Mouse (Mus musculus) intestine, embryonic 15.5 days (tissue): ENCODE results near the gene Tnnt2. TPM values are rescaled to one million over a fixed set of nuclear protein-coding genes. Genes with fewer than 3 reads are reported as not detected.

Source experiments
- ATAC-seq: fragments of 200-750 bp; cut with Nextera tagmentation; 2 replicates; pipeline ENCODE4 v1.8.0; 2017; ENCODE audit warnings: moderate TSS enrichment, moderate library complexity
- H3K27ac ChIP-seq: fragments of 300-500 bp; sonication (generic); 2 replicates; pipeline ENCODE4 v1.5.1; 2015; ENCODE audit warnings: mild to moderate bottlenecking, inconsistent platforms
- H3K27me3 ChIP-seq: fragments of 300-500 bp; sonication (generic); replicated peaks from 2 replicates; pipeline ENCODE4 v1.6.1; 2015; ENCODE audit warnings: inconsistent platforms
- H3K36me3 ChIP-seq: fragments of 300-500 bp; sonication (generic); 2 replicates; pipeline ENCODE4 v1.6.1; 2015; ENCODE audit warnings: inconsistent platforms
- H3K4me1 ChIP-seq: fragments of 300-500 bp; sonication (generic); replicated peaks from 2 replicates; pipeline ENCODE4 v1.6.1; 2015; ENCODE audit warnings: inconsistent platforms
- H3K4me2 ChIP-seq: fragments of 300-500 bp; sonication (generic); replicated peaks from 2 replicates; pipeline ENCODE4 v1.6.1; 2015; ENCODE audit warnings: mild to moderate bottlenecking, inconsistent platforms
- H3K4me3 ChIP-seq: fragments of 300-500 bp; sonication (generic); replicated peaks from 2 replicates; pipeline ENCODE4 v1.5.1; 2015; ENCODE audit warnings: inconsistent platforms
- H3K9ac ChIP-seq: fragments of 300-500 bp; sonication (generic); 2 replicates; pipeline ENCODE4 v1.6.1; 2015; ENCODE audit warnings: inconsistent platforms
- H3K9me3 ChIP-seq: fragments of 300-500 bp; sonication (generic); 2 replicates; pipeline ENCODE4 v1.6.1; 2016; ENCODE audit warnings: inconsistent platforms
- WGBS: fragments of 180-500 bp; shearing (Covaris S2); methylation state at CpG from one replicate; pipeline ENCODE4 v1.1.7; 2015; 5-methylcytosine and 5-hydroxymethylcytosine counted together
- polyA plus RNA-seq: library from polyadenylated mRNA; unstranded; fragments of >200 nt; fragmentation: Nextera tagmentation; extraction: Ambion mirVana; gene quantifications from 2 replicates; pipeline ENCODE4 v1.2.1, GENCODE M21; 2015

The Tnnt2 gene
- polyA plus RNA-seq, 1 experiment from 2014 or later = 16.4 TPM

- Histone ChIP-seq H3K27ac (no peak overlapping the region), H3K4me2 (no peak overlapping the region), H3K4me1 (0 out of 2 replicates have a peak, but pooled peaks cover 2% of the 10 kb centered on the region), H3K9ac (no peak overlapping the region), H3K36me3 (no peaks in the 10 kb centered on the region), H3K27me3 (no peaks in the 10 kb centered on the region), H3K4me3 (no peak overlapping the region), H3K9me3 (no peaks in the 10 kb centered on the region)
- 26% methylated on average over 6 of the region's 6 CpGs for whole genome bisulfite sequencing
- ATAC-seq = peak; percentile 68
Measured at GRCm38 (mm10) chr1:135847139-135847562, 11.0 kb downstream of the Tnnt2 start.

GRCm38 (mm10) chr1:135847611-135848351 is 11.6 kb downstream of the Tnnt2 start:
- 79% methylated on average over 17 of the region's 17 CpGs for WGBS
- no peaks in the 10 kb centered on the region for H3K27me3 ChIP-seq
- peaks cover 7% of the 10 kb centered on the region; the same call in 1 of the 2 replicates for H3K4me1 ChIP-seq
- H3K36me3 ChIP-seq = no peaks in the 10 kb centered on the region
- no peak overlapping the region for H3K9ac ChIP-seq
- no peak overlapping the region for H3K4me2 ChIP-seq
- H3K4me3 ChIP-seq = no peak overlapping the region
- ATAC-seq = no peak
- H3K9me3 ChIP-seq = no peaks in the 10 kb centered on the region
- no peak overlapping the region for H3K27ac ChIP-seq

DNA sequence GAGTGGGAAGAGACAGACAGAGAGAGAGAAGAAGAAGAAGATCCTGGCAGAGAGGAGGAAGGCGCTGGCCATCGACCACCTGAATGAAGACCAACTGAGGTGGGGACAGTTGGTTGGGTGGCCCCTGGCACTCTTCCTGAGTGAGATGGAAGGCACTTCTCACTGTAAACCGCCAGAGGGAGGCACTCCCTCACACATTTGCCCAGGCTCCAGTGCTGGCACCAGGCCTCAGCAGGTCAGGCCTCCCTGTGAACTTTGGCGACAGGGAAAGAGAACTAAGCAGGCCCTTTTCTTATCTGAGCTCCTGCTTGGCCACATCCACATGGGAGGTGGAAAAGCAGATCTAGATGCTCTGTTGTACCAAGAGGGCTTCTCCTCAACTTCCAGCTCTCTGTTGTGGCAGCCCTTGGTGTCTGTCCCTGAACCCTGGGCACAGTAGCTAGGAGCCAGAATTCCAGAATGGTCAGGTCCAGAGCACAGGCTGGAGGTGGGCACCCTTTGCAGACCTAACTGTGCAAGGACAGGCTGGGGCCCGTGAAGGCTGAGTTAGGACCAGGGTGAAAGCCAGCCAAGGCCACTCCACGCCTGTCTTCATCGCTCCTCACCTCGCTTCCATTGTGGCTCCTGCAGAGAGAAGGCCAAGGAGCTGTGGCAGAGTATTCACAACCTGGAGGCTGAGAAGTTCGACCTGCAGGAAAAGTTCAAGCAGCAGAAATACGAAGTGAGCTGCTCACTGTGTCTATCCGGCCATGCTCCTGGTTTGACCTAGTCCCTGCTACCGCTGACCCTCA is 14.8 kb downstream of the Tnnt2 start:
- 68% methylated on average over 12 of the region's 12 CpGs for WGBS
- Histone ChIP-seq H3K9me3 (no peaks in the 10 kb centered on the region), H3K36me3 (no peaks in the 10 kb centered on the region), H3K4me2 (no peak overlapping the region), H3K4me1 (peaks cover 10% of the 10 kb centered on the region; the same call in 1 of the 2 replicates), H3K9ac (no peak overlapping the region), H3K27ac (0 out of 2 replicates have a peak overlapping the region, but pooled peaks have one; percentile 22), H3K27me3 (no peaks in the 10 kb centered on the region), H3K4me3 (no peak overlapping the region)
- ATAC-seq = no peak

GRCm38 (mm10) chr1:135852044-135852756 is 16.0 kb downstream of the Tnnt2 start:
- Histone ChIP-seq H3K27ac (no peak overlapping the region), H3K4me3 (no peak overlapping the region), H3K4me1 (peaks cover 10% of the 10 kb centered on the region; the same call in 1 of the 2 replicates), H3K9ac (no peak overlapping the region), H3K36me3 (no peaks in the 10 kb centered on the region), H3K9me3 (no peaks in the 10 kb centered on the region), H3K27me3 (no peaks in the 10 kb centered on the region), H3K4me2 (no peak overlapping the region)
- ATAC-seq = peak; percentile 39
- 55% methylated on average over 13 of the region's 13 CpGs for WGBS

GRCm38 (mm10) chr1:135853200-135853599 is 17.0 kb downstream of the Tnnt2 start:
- peak; percentile 53; the same call in 1 of the 2 replicates for ATAC-seq
- peaks cover 10% of the 10 kb centered on the region; the same call in 1 of the 2 replicates for H3K4me1 ChIP-seq
- H3K27me3 ChIP-seq = no peaks in the 10 kb centered on the region
- H3K4me3 ChIP-seq = no peak overlapping the region
- no peak overlapping the region for H3K4me2 ChIP-seq
- WGBS = 75% methylated on average over 4 of the region's 4 CpGs
- H3K36me3 ChIP-seq = no peaks in the 10 kb centered on the region
- no peak overlapping the region for H3K9ac ChIP-seq
- no peaks in the 10 kb centered on the region for H3K9me3 ChIP-seq
- H3K27ac ChIP-seq = no peak overlapping the region

GRCm38 (mm10) chr1:135854591-135855343 is 18.6 kb downstream of the Tnnt2 start:
- H3K9me3 ChIP-seq = no peaks in the 10 kb centered on the region
- ATAC-seq = no peak
- H3K4me3 ChIP-seq = no peak overlapping the region
- H3K27ac ChIP-seq = no peak overlapping the region
- H3K36me3 ChIP-seq = no peaks in the 10 kb centered on the region
- no peak overlapping the region for H3K4me2 ChIP-seq
- peaks cover 10% of the 10 kb centered on the region; the same call in 1 of the 2 replicates for H3K4me1 ChIP-seq
- 83% methylated on average over 6 of the region's 6 CpGs for WGBS
- H3K27me3 ChIP-seq = no peaks in the 10 kb centered on the region
- H3K9ac ChIP-seq = no peak overlapping the region

GRCm38 (mm10) chr1:135855344-135855687 is 19.2 kb downstream of the Tnnt2 start:
- no peak overlapping the region for H3K9ac ChIP-seq
- ATAC-seq = no peak
- peaks cover 10% of the 10 kb centered on the region; the same call in 1 of the 2 replicates for H3K4me1 ChIP-seq
- H3K36me3 ChIP-seq = no peaks in the 10 kb centered on the region
- no peak overlapping the region for H3K27ac ChIP-seq
- H3K4me3 ChIP-seq = no peak overlapping the region
- 97% methylated on average over 1 of the region's 1 CpGs for WGBS
- H3K27me3 ChIP-seq = no peaks in the 10 kb centered on the region
- no peaks in the 10 kb centered on the region for H3K9me3 ChIP-seq
- H3K4me2 ChIP-seq = no peak overlapping the region

- Histone ChIP-seq H3K4me1 (peaks cover 10% of the 10 kb centered on the region; the same call in 1 of the 2 replicates), H3K27me3 (no peaks in the 10 kb centered on the region), H3K27ac (no peak overlapping the region), H3K36me3 (no peaks in the 10 kb centered on the region), H3K9ac (no peak overlapping the region), H3K4me3 (no peak overlapping the region), H3K9me3 (no peaks in the 10 kb centered on the region), H3K4me2 (no peak overlapping the region)
- no peak for ATAC-seq
- WGBS = 61% methylated on average over 4 of the region's 4 CpGs
Measured at GRCm38 (mm10) chr1:135856070-135856469, 19.9 kb downstream of the Tnnt2 start.

GRCm38 (mm10) chr1:135857137-135857775 is 21.1 kb downstream of the Tnnt2 start:
- H3K27ac ChIP-seq = no peak overlapping the region

GRCm38 (mm10) chr1:135858533-135858932 is 22.4 kb downstream of the Tnnt2 start:
- no peak overlapping the region for H3K27ac ChIP-seq
- WGBS = 84% methylated on average over 7 of the region's 7 CpGs
- no peaks in the 10 kb centered on the region for H3K9me3 ChIP-seq
- no peak for ATAC-seq
- no peak overlapping the region for H3K4me2 ChIP-seq
- H3K36me3 ChIP-seq = no peaks in the 10 kb centered on the region
- H3K4me1 ChIP-seq = no peaks in the 10 kb centered on the region
- no peak overlapping the region for H3K4me3 ChIP-seq
- H3K9ac ChIP-seq = no peak overlapping the region
- no peaks in the 10 kb centered on the region for H3K27me3 ChIP-seq

More at GRCm38 (mm10) chr1:135857137-135857775, 21.1 kb downstream of the Tnnt2 start:
- H3K27me3 ChIP-seq = no peaks in the 10 kb centered on the region
- H3K9ac ChIP-seq = no peak overlapping the region
- peaks cover 7% of the 10 kb centered on the region; the same call in 1 of the 2 replicates for H3K4me1 ChIP-seq
- 47% methylated on average over 11 of the region's 11 CpGs for WGBS
- H3K4me2 ChIP-seq = no peak overlapping the region
- no peaks in the 10 kb centered on the region for H3K9me3 ChIP-seq
- ATAC-seq = peak; percentile 48
- H3K36me3 ChIP-seq = no peaks in the 10 kb centered on the region
- no peak overlapping the region for H3K4me3 ChIP-seq

GRCm38 (mm10) chr1:135861091-135861490 is 24.9 kb downstream of the Tnnt2 start:
- no peak overlapping the region for H3K4me2 ChIP-seq
- 72% methylated on average over 5 of the region's 5 CpGs for WGBS
- no peaks in the 10 kb centered on the region for H3K36me3 ChIP-seq
- H3K9me3 ChIP-seq = no peaks in the 10 kb centered on the region
- H3K27ac ChIP-seq = no peak overlapping the region
- no peak overlapping the region for H3K4me3 ChIP-seq
- H3K27me3 ChIP-seq = no peaks in the 10 kb centered on the region
- H3K4me1 ChIP-seq = no peaks in the 10 kb centered on the region
- H3K9ac ChIP-seq = no peak overlapping the region
- no peak for ATAC-seq
